Mouse (Mus musculus) heart, postnatal 0 days (tissue): Measurements from ENCODE around the gene Gm42791. TPM values are rescaled to one million over a fixed set of nuclear protein-coding genes. Genes with fewer than 3 reads are reported as not detected.
A peak's percentile ranks its signal among the peaks of the same experiment; 100 is the strongest.

Experiments
- ATAC-seq: fragments of 200-750 bp; cut with Nextera tagmentation; 2 replicates; pipeline ENCODE4 v1.8.0; 2017; ENCODE audit warnings: low read depth, moderate number of reproducible peaks, moderate library complexity; ENCODE audit not compliant: insufficient read depth
- DNase-seq: peaks from one replicate; pipeline ENCODE4 v3.0.0-alpha.2; 2016; ENCODE audit warnings: low spot score
- H3K27ac ChIP-seq: fragments of 300-500 bp; sonication (generic); 2 replicates; pipeline ENCODE4 v1.5.1; 2014; ENCODE audit warnings: low read depth, mild to moderate bottlenecking
- H3K27me3 ChIP-seq: fragments of 300-500 bp; sonication (generic); 2 replicates; pipeline ENCODE4 v1.6.1; 2014; ENCODE audit warnings: low read length, mixed read lengths; ENCODE audit not compliant: control insufficient read depth, insufficient read depth
- H3K36me3 ChIP-seq: fragments of 300-500 bp; sonication (generic); replicated peaks from 2 replicates; pipeline ENCODE4 v1.6.1; 2014; ENCODE audit warnings: low read length, mixed read lengths; ENCODE audit not compliant: control insufficient read depth, insufficient read depth
- H3K4me1 ChIP-seq: fragments of 300-500 bp; sonication (generic); 2 replicates; pipeline ENCODE4 v1.6.1; 2014; ENCODE audit warnings: antibody characterized with exemption; ENCODE audit not compliant: control insufficient read depth, insufficient read depth
- H3K4me2 ChIP-seq: fragments of 300-500 bp; sonication (generic); 2 replicates; pipeline ENCODE4 v1.6.1; 2014; ENCODE audit warnings: low read depth, mild to moderate bottlenecking, low read length, moderate library complexity
- H3K4me3 ChIP-seq: fragments of 300-500 bp; sonication (generic); 2 replicates; pipeline ENCODE4 v1.5.1; 2014; ENCODE audit warnings: low read depth, low read length
- H3K9ac ChIP-seq: fragments of 300-500 bp; sonication (generic); replicated peaks from 2 replicates; pipeline ENCODE4 v1.6.1; 2014; ENCODE audit warnings: low read depth, low read length, mixed read lengths
- H3K9me3 ChIP-seq: fragments of 300-500 bp; sonication (generic); replicated peaks from 2 replicates; pipeline ENCODE4 v1.6.1; 2016; ENCODE audit warnings: low read length; ENCODE audit not compliant: control insufficient read depth
- CTCF ChIP-seq: IDR thresholded peaks from 2 replicates; pipeline ENCODE4 v1.5.1; 2016; ENCODE audit warnings: antibody characterized with exemption, control low read depth, low read depth
- EP300 ChIP-seq: IDR thresholded peaks from 2 replicates; pipeline ENCODE4 v1.6.1; 2016; ENCODE audit warnings: antibody characterized with exemption, low read depth
- WGBS: fragments of 180-500 bp; shearing (Covaris S2); extraction: QIAGEN DNeasy Blood & Tissue Kit; methylation state at CpG from one replicate; pipeline ENCODE4 v1.1.7; 2014; 5-methylcytosine and 5-hydroxymethylcytosine counted together
- polyA plus RNA-seq: library from polyadenylated mRNA; unstranded; fragments of >200 nt; fragmentation: Nextera tagmentation; extraction: Ambion mirVana; gene quantifications from 2 replicates; pipeline ENCODE4 v1.2.1, GENCODE M21; 2015
- total RNA-seq: library from RNA; depleted of rRNA; stranded (reverse); fragments of >200 nt; gene quantifications from 2 replicates; pipeline ENCODE4 v1.2.3, GENCODE M21; 2014; ENCODE audit warnings: low replicate concordance

Gm42791 gene
- total and polyA plus RNA-seq, 2 experiments from 2014 or later: 1.00 TPM; not detected in 1

DNA sequence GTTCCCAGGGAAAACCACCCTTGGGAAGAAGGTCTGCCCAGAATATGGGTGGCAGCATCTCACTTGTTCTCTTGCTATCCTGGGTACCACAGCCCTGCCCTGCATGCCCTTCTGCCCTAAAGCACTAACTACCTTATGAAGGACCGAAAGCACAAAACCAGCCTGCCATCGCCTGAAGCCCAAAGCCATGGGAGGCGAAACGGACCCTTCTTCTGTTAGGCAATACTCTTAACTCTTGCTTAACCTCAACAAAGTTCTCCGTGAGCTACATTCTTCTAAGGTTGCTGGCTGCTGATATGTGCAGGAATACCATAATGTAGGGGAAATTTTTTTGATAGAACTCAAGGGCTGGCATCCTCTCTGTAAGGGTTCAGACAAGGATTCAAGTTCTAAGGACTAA lies 72.2 kb downstream of the Gm42791 start:
- Histone ChIP-seq H3K9me3 (no peaks in the 10 kb centered on the region), H3K4me3 (no peak overlapping the region), H3K4me2 (no peak overlapping the region), H3K27me3 (no peaks in the 10 kb centered on the region), H3K36me3 (peaks cover 30% of the 10 kb centered on the region), H3K4me1 (peaks cover 8% of the 10 kb centered on the region; the same call in 1 of the 2 replicates), H3K9ac (no peak overlapping the region), H3K27ac (no peak overlapping the region)
- ATAC-seq (no peak), DNase-seq (no peak)
- 85% methylated on average over 5 of the region's 5 CpGs for WGBS
- no peak for TF ChIP-seq CTCF
- TF ChIP-seq EP300: no peak

DNA sequence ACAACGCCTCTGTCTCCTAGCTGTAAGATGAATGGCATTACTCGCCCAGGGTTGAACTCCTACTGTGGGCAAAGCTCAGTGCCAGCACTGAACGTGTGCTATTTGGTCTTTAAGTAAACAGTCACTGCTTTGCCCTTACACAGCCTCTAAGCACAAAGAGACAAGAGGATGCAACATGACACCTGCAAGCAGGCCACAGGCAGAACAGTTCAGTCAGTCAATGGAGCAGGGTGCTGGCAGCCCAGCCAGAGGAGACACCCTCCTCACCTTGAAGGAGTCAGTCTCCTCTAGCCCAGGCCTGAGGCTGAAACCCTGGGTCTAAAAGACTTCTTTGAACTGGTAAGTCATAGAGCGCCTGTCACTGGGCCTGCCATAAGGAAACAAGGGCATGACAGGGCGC lies 76.9 kb downstream of the Gm42791 start:
- 76% methylated on average over 5 of the region's 5 CpGs for whole genome bisulfite sequencing
- Histone ChIP-seq H3K4me1 (no peaks in the 10 kb centered on the region), H3K36me3 (peaks cover 45% of the 10 kb centered on the region), H3K4me2 (no peak overlapping the region), H3K27ac (no peak overlapping the region), H3K9me3 (no peaks in the 10 kb centered on the region), H3K4me3 (no peak overlapping the region), H3K9ac (no peak overlapping the region), H3K27me3 (no peaks in the 10 kb centered on the region)
- ATAC-seq (no peak), DNase-seq (no peak)
- TF ChIP-seq EP300 (no peak), CTCF (no peak)

DNA sequence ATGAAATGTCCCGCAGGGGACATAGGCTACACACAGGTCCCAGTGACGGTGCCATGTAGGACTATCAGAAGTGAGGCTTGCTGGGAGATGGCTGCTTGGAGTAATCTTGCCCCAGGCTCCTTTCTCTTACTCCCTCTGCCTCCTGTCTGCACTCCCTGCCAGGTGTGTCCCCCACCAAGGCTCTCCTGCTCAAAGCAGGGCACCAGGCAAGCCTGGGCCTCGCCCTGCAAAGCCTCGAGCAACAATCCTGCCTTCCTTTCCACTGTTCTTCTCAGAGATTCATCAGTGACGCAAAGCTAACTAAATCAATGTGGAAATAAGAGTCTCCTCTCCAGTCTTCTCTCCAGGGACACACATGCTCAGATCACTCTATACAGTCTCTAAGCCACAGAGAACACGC lies 78.2 kb downstream of the Gm42791 start:
- H3K36me3 ChIP-seq: peaks cover 50% of the 10 kb centered on the region
- no peak overlapping the region for H3K9ac ChIP-seq
- no peak overlapping the region for H3K4me3 ChIP-seq
- H3K27me3 ChIP-seq: no peaks in the 10 kb centered on the region
- H3K9me3 ChIP-seq: no peaks in the 10 kb centered on the region
- ATAC-seq (no peak), DNase-seq (no peak)
- no peak overlapping the region for H3K27ac ChIP-seq
- H3K4me2 ChIP-seq: no peak overlapping the region
- TF ChIP-seq EP300: no peak
- TF ChIP-seq CTCF: no peak
- no peaks in the 10 kb centered on the region for H3K4me1 ChIP-seq
- 85% methylated on average over 6 of the region's 6 CpGs for WGBS

DNA sequence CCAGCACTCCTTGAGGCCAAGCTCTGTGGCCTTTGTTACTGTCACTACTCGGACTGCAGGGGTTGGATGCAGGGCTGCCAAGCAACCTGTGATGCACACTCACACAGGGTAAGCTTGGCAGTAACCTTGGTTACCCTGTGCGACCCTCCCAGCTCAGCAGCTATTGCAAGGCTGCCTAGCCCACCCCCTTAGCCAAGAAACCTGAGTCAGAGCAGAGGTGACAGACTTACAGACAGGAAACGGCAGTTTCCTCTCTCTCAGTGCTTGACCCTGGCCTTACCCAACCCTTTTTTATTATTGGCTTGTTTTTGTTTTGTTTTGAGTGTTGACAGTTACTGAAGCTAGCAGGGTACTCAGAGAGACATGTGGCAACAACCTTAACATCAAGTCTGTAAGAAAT lies 82.7 kb downstream of the Gm42791 start:
- TF ChIP-seq CTCF: no peak
- no peak for TF ChIP-seq EP300
- Histone ChIP-seq H3K27ac (no peak overlapping the region), H3K27me3 (no peaks in the 10 kb centered on the region), H3K9ac (no peak overlapping the region), H3K9me3 (no peaks in the 10 kb centered on the region; the same call in 1 of the 2 replicates), H3K4me2 (no peak overlapping the region), H3K4me3 (no peak overlapping the region), H3K4me1 (peaks cover 25% of the 10 kb centered on the region), H3K36me3 (peaks cover 27% of the 10 kb centered on the region)
- DNase-seq (no peak), ATAC-seq (no peak)
- WGBS: 53% methylated on average over 3 of the region's 3 CpGs

DNA sequence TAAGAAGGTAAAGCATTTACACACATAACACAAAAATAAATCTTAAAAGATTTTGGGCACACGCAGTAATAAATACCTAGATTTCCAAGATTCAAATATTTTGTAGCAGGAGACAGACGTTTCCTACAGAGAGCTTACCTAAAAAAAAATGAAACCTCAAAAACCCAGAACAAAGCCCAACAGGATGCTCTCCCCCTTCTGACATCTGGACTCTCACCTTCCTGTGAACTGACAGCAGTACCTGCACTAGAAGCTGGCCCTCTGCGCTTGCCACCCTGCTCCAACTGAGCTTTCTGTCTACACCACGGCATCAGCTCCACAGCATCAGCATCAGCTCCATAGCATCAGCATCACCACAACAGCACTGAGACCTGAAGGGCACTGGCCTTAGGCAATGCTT lies 84.9 kb downstream of the Gm42791 start:
- Histone ChIP-seq H3K36me3 (peaks cover 17% of the 10 kb centered on the region), H3K9me3 (no peaks in the 10 kb centered on the region; the same call in 1 of the 2 replicates), H3K4me1 (peaks cover 25% of the 10 kb centered on the region), H3K4me3 (no peak overlapping the region), H3K4me2 (no peak overlapping the region), H3K27ac (no peak overlapping the region), H3K9ac (no peak overlapping the region), H3K27me3 (no peaks in the 10 kb centered on the region)
- TF ChIP-seq EP300: no peak
- no peak for TF ChIP-seq CTCF
- DNase-seq (no peak), ATAC-seq (no peak)
- 88% methylated on average over 4 of the region's 4 CpGs for WGBS

DNA sequence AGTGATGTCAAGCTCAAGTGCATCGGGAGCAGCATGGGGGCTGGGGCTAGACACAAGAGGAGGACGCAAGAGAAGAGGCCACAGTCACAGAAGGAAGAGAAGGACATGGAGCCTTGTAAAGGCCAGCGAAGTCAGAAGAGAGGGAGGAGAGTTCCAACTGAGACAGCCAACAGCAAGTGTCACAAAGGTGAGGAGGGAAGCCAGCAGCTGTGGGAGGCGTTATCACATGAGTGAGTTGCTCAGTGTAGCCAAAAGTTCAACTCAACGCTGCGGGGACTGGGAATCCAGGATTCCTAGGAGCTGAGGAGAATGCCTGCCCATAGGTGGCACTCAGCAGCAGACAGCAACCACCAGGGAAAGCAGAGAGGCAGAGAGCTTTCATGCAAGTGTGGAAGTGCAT lies 85.5 kb downstream of the Gm42791 start:
- DNase-seq (peak; percentile 62), ATAC-seq (peak; percentile 60)
- Histone ChIP-seq H3K4me3 (no peak overlapping the region), H3K27me3 (no peaks in the 10 kb centered on the region), H3K9me3 (no peaks in the 10 kb centered on the region; the same call in 1 of the 2 replicates), H3K36me3 (peaks cover 19% of the 10 kb centered on the region), H3K27ac (peak overlapping the region; percentile 69), H3K4me2 (peak overlapping the region; percentile 35), H3K4me1 (peaks cover 25% of the 10 kb centered on the region), H3K9ac (no peak overlapping the region)
- 18% methylated on average over 6 of the region's 6 CpGs for WGBS
- TF ChIP-seq CTCF: peak; percentile 70
- TF ChIP-seq EP300: no peak
